Mouse (Mus musculus): ENCODE data around the gene Ntsr2. TPM values are rescaled to one million over a fixed set of nuclear protein-coding genes. Genes with fewer than 3 reads are reported as not detected.

Gene Ntsr2
- polyA plus RNA-seq, 1 experiment from 2014 or later = 0.48 TPM

GRCm38 (mm10) chr12:16661459-16661858 is 8.3 kb downstream of the Ntsr2 start:
- H3K36me3 ChIP-seq (ENCODE audit: insufficient read depth, low read length) = no peaks in the 10 kb centered on the region

GRCm38 (mm10) chr12:16661936-16662335 is 8.8 kb downstream of the Ntsr2 start:
- H3K4me2 ChIP-seq (replicated peaks; ENCODE audit: low read depth, low read length) = no peak overlapping the region
- ATAC-seq (peak; percentile 53), DNase-seq (ENCODE audit: low spot score) (peak; percentile 17)
- no peaks in the 10 kb centered on the region for H3K9me3 ChIP-seq (ENCODE audit: low read length)
- H3K9ac ChIP-seq (replicated peaks; ENCODE audit: low read depth) = no peak overlapping the region
- H3K4me1 ChIP-seq (ENCODE audit: insufficient read depth, low read depth, low read length) = no peaks in the 10 kb centered on the region
- no peak for TF ChIP-seq EP300 (IDR thresholded peaks at IDR 0.05)
- TF ChIP-seq CTCF (IDR thresholded peaks at IDR 0.05) = no peak
- no peaks in the 10 kb centered on the region for H3K27me3 ChIP-seq (replicated peaks; ENCODE audit: insufficient read depth, low read length)
- WGBS = 50% methylated on average over 2 of the region's 2 CpGs
- no peak overlapping the region for H3K4me3 ChIP-seq (ENCODE audit: low read depth, low read length)
- no peaks in the 10 kb centered on the region for H3K36me3 ChIP-seq (ENCODE audit: insufficient read depth, low read length)
- H3K27ac ChIP-seq (ENCODE audit: low read length) = no peak overlapping the region

More at GRCm38 (mm10) chr12:16661459-16661858, 8.3 kb downstream of the Ntsr2 start:
- WGBS = 80% methylated on average over 10 of the region's 10 CpGs
- DNase-seq (ENCODE audit: low spot score) (no peak), ATAC-seq (0 out of 2 replicates have a peak, but pooled peaks have one; percentile 7)
- Histone ChIP-seq H3K27me3 (replicated peaks; ENCODE audit: insufficient read depth, low read length) (no peaks in the 10 kb centered on the region), H3K4me1 (ENCODE audit: insufficient read depth, low read depth, low read length) (no peaks in the 10 kb centered on the region), H3K9ac (replicated peaks; ENCODE audit: low read depth) (no peak overlapping the region), H3K4me2 (replicated peaks; ENCODE audit: low read depth, low read length) (no peak overlapping the region), H3K4me3 (ENCODE audit: low read depth, low read length) (no peak overlapping the region), H3K27ac (ENCODE audit: low read length) (no peak overlapping the region), H3K9me3 (ENCODE audit: low read length) (no peaks in the 10 kb centered on the region)
- TF ChIP-seq EP300 (IDR thresholded peaks at IDR 0.05) (no peak), CTCF (IDR thresholded peaks at IDR 0.05) (no peak)

GRCm38 (mm10) chr12:16662955-16663585 is 9.9 kb downstream of the Ntsr2 start:
- Histone ChIP-seq H3K4me2 (replicated peaks; ENCODE audit: low read depth, low read length) (no peak overlapping the region), H3K27ac (ENCODE audit: low read length) (no peak overlapping the region), H3K27me3 (replicated peaks; ENCODE audit: insufficient read depth, low read length) (no peaks in the 10 kb centered on the region), H3K4me3 (ENCODE audit: low read depth, low read length) (no peak overlapping the region), H3K36me3 (ENCODE audit: insufficient read depth, low read length) (no peaks in the 10 kb centered on the region), H3K9ac (replicated peaks; ENCODE audit: low read depth) (no peak overlapping the region), H3K4me1 (ENCODE audit: insufficient read depth, low read depth, low read length) (no peaks in the 10 kb centered on the region), H3K9me3 (ENCODE audit: low read length) (no peaks in the 10 kb centered on the region)
- WGBS = 60% methylated on average over 6 of the region's 6 CpGs
- peak; percentile 18; the same call in 1 of the 2 replicates for TF ChIP-seq CTCF (IDR thresholded peaks at IDR 0.05)
- TF ChIP-seq EP300 (IDR thresholded peaks at IDR 0.05) = no peak
- DNase-seq (ENCODE audit: low spot score) = no peak
- no peak for ATAC-seq

GRCm38 (mm10) chr12:16665022-16665421 is 11.8 kb downstream of the Ntsr2 start:
- H3K4me1 ChIP-seq (ENCODE audit: insufficient read depth, low read depth, low read length) = no peaks in the 10 kb centered on the region
- H3K27me3 ChIP-seq (replicated peaks; ENCODE audit: insufficient read depth, low read length) = no peaks in the 10 kb centered on the region
- DNase-seq (ENCODE audit: low spot score) (no peak), ATAC-seq (peak; percentile 34)
- no peaks in the 10 kb centered on the region for H3K9me3 ChIP-seq (ENCODE audit: low read length)
- no peaks in the 10 kb centered on the region for H3K36me3 ChIP-seq (ENCODE audit: insufficient read depth, low read length)
- no CpG with 5 or more reads among the region's 2 CpGs for WGBS
- H3K27ac ChIP-seq (ENCODE audit: low read length) = no peak overlapping the region
- TF ChIP-seq EP300 (IDR thresholded peaks at IDR 0.05) = no peak
- no peak for TF ChIP-seq CTCF (IDR thresholded peaks at IDR 0.05)
- H3K4me2 ChIP-seq (replicated peaks; ENCODE audit: low read depth, low read length) = no peak overlapping the region
- no peak overlapping the region for H3K4me3 ChIP-seq (ENCODE audit: low read depth, low read length)
- no peak overlapping the region for H3K9ac ChIP-seq (replicated peaks; ENCODE audit: low read depth)

GRCm38 (mm10) chr12:16669176-16669575 is 16.0 kb downstream of the Ntsr2 start:
- Histone ChIP-seq H3K9ac (replicated peaks; ENCODE audit: low read depth) (no peak overlapping the region), H3K4me1 (ENCODE audit: insufficient read depth, low read depth, low read length) (no peaks in the 10 kb centered on the region), H3K27me3 (replicated peaks; ENCODE audit: insufficient read depth, low read length) (no peaks in the 10 kb centered on the region), H3K9me3 (ENCODE audit: low read length) (no peaks in the 10 kb centered on the region), H3K36me3 (ENCODE audit: insufficient read depth, low read length) (no peaks in the 10 kb centered on the region), H3K4me3 (ENCODE audit: low read depth, low read length) (no peak overlapping the region), H3K27ac (ENCODE audit: low read length) (no peak overlapping the region), H3K4me2 (replicated peaks; ENCODE audit: low read depth, low read length) (no peak overlapping the region)
- ATAC-seq = no peak
- 69% methylated on average over 3 of the region's 3 CpGs for WGBS
- TF ChIP-seq CTCF (IDR thresholded peaks at IDR 0.05) (no peak), EP300 (IDR thresholded peaks at IDR 0.05) (no peak)
- no peak for DNase-seq (ENCODE audit: low spot score)

- ATAC-seq (no peak), DNase-seq (ENCODE audit: low spot score) (no peak)
- TF ChIP-seq CTCF (IDR thresholded peaks at IDR 0.05) = no peak
- no peak for TF ChIP-seq EP300 (IDR thresholded peaks at IDR 0.05)
- H3K27me3 ChIP-seq (replicated peaks; ENCODE audit: insufficient read depth, low read length) = no peaks in the 10 kb centered on the region
- H3K9me3 ChIP-seq (ENCODE audit: low read length) = no peaks in the 10 kb centered on the region
- no peak overlapping the region for H3K4me3 ChIP-seq (ENCODE audit: low read depth, low read length)
- H3K9ac ChIP-seq (replicated peaks; ENCODE audit: low read depth) = no peak overlapping the region
- H3K4me2 ChIP-seq (replicated peaks; ENCODE audit: low read depth, low read length) = no peak overlapping the region
- H3K4me1 ChIP-seq (ENCODE audit: insufficient read depth, low read depth, low read length) = no peaks in the 10 kb centered on the region
- no peak overlapping the region for H3K27ac ChIP-seq (ENCODE audit: low read length)
- H3K36me3 ChIP-seq (ENCODE audit: insufficient read depth, low read length) = no peaks in the 10 kb centered on the region
- WGBS = 92% methylated on average over 10 of the region's 10 CpGs
Observed at GRCm38 (mm10) chr12:16672246-16672645, 19.1 kb downstream of the Ntsr2 start.
